Mouse (Mus musculus) heart, embryonic 15.5 days (tissue): ENCODE measurements around the gene Arhgap20. TPM values are rescaled to one million over a fixed set of nuclear protein-coding genes. Genes with fewer than 3 reads are reported as not detected.
A peak's percentile ranks its signal among the peaks of the same experiment; 100 is the strongest.

Source experiments
- ATAC-seq: fragments of 200-750 bp; cut with Nextera tagmentation; replicated peaks from 2 replicates; pipeline ENCODE4 v1.8.0; 2017; ENCODE audit warnings: low read depth, moderate TSS enrichment; ENCODE audit not compliant: insufficient number of reproducible peaks, insufficient read depth, low FRiP score
- H3K27ac ChIP-seq: fragments of 300-500 bp; sonication (generic); 2 replicates; pipeline ENCODE4 v1.5.1; 2015; ENCODE audit warnings: mild to moderate bottlenecking, inconsistent platforms
- H3K27me3 ChIP-seq: fragments of 300-500 bp; sonication (generic); 2 replicates; pipeline ENCODE4 v1.6.1; 2015; ENCODE audit warnings: inconsistent platforms
- H3K36me3 ChIP-seq: fragments of 300-500 bp; sonication (generic); 2 replicates; pipeline ENCODE4 v1.6.1; 2015; ENCODE audit warnings: mild to moderate bottlenecking, inconsistent platforms
- H3K4me1 ChIP-seq: fragments of 300-500 bp; sonication (generic); replicated peaks from 2 replicates; pipeline ENCODE4 v1.6.1; 2015; ENCODE audit warnings: inconsistent platforms
- H3K4me2 ChIP-seq: fragments of 300-500 bp; sonication (generic); 2 replicates; pipeline ENCODE4 v1.6.1; 2015; ENCODE audit warnings: inconsistent platforms, mild to moderate bottlenecking, moderate library complexity
- H3K4me3 ChIP-seq: fragments of 300-500 bp; sonication (generic); 2 replicates; pipeline ENCODE4 v1.5.1; 2015; ENCODE audit warnings: mild to moderate bottlenecking, inconsistent platforms
- H3K9ac ChIP-seq: fragments of 300-500 bp; sonication (generic); 2 replicates; pipeline ENCODE4 v1.6.1; 2015; ENCODE audit warnings: mild to moderate bottlenecking, inconsistent platforms
- H3K9me3 ChIP-seq: fragments of 300-500 bp; sonication (generic); replicated peaks from 2 replicates; pipeline ENCODE4 v1.6.1; 2016; ENCODE audit warnings: inconsistent platforms
- WGBS: fragments of 180-500 bp; shearing (Covaris S2); methylation state at CpG from one replicate; pipeline ENCODE4 v1.1.7; 2015; ENCODE audit warnings: mixed read lengths; 5-methylcytosine and 5-hydroxymethylcytosine counted together
- polyA plus RNA-seq: library from polyadenylated mRNA; unstranded; fragments of >200 nt; fragmentation: Nextera tagmentation; extraction: Ambion mirVana; gene quantifications from 2 replicates; pipeline ENCODE4 v1.2.1, GENCODE M21; 2015

Arhgap20 gene
- polyA plus RNA-seq, 1 experiment from 2014 or later: 1.5 TPM

DNA sequence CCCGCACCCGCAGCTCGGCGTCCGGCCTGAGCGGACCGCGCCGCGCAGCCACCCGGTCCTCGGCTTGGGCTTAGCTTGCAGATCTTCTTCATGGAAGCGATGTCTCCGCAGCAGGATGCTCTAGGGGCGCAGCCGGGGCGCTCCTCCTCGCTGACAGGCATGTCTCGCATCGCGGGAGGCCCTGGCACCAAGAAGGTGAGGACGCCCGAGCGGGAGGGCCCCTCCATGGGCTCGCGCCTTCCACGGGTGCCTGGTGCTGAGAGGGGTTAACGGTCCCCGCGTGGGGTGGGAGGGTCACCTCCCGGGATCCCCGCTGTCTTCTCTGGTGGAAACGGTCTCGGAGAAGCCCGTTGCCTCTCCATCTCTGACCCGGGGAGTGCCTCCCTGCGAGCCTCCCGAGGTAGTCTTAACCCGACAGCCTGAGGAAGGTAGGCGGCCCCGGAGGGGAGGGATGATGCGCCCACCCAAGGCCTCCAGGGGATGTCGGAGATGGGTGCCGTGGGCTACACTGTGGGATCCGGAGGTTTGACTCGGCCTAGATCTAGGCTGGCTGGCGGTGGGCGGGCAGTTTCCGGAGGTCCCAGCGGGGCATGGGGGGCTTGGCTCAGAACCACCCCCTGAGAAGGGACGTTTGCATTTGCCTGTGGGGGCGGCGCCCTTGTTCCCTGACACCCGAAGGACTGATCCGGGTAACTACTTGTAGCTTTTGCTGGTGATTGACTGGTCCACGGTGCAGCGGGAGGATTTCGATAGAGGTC is 459 bp downstream of the Arhgap20 start:
- peak; percentile 2; the same call in 1 of the 2 replicates for ATAC-seq
- Histone ChIP-seq H3K36me3 (no peaks in the 10 kb centered on the region), H3K27me3 (peaks cover 52% of the 10 kb centered on the region), H3K9ac (peak overlapping the region; percentile 56), H3K4me1 (peaks cover 21% of the 10 kb centered on the region), H3K9me3 (no peaks in the 10 kb centered on the region), H3K4me2 (peak overlapping the region; percentile 98), H3K27ac (no peak overlapping the region), H3K4me3 (peak overlapping the region; percentile 67)
- WGBS: under 1% methylated on average over 56 of the region's 58 CpGs

DNA sequence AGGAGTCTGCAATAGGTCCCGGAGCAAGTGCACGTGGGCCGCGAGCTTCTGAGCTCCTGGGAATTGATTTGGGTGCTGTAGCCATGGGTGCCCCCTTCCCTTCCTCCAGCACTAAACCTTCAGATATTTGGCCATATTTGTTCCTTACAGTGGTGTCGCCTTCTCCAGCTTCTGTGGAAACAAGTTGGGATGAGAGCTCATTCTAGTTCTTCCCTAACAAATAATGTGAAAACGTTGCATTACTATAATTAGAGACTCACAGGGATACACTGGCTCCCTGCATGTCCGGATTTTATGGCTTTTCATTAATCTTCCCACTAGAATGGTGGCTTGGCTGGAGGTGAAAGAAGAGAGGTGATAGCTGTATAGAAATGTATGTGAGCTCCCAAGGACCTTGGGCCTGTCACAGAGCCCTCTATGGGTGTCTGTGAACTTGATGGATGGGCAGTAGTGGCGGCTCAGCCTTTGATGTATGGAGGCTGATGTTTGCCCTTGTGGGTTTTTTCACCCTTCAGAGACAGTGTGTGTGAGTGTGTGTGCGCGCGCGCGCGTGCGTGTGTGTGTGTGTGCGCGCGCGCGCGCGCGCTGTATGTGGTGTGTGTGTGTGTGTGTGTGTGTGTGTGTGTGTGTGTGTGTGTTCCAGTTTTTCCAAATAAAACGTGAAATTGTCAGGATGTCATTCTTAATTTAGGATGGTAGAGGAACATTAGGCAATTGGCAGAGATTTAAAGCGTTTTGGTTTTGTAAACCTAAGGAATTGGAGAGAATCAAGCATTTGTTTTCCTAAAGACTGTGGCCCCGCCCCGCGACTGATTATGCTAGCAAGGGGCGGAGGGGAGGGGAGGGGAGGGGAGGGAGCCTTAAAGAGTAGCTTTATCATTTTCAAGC is 1.3 kb downstream of the Arhgap20 start:
- peak overlapping the region; percentile 98 for H3K4me2 ChIP-seq
- no peaks in the 10 kb centered on the region for H3K9me3 ChIP-seq
- 1% methylated on average over 29 of the region's 29 CpGs for WGBS
- peak overlapping the region; percentile 56; the same call in 1 of the 2 replicates for H3K9ac ChIP-seq
- H3K27me3 ChIP-seq: peaks cover 49% of the 10 kb centered on the region
- no peaks in the 10 kb centered on the region for H3K36me3 ChIP-seq
- no peak overlapping the region for H3K27ac ChIP-seq
- peaks cover 21% of the 10 kb centered on the region for H3K4me1 ChIP-seq
- peak overlapping the region; percentile 67 for H3K4me3 ChIP-seq
- ATAC-seq: no peak

DNA sequence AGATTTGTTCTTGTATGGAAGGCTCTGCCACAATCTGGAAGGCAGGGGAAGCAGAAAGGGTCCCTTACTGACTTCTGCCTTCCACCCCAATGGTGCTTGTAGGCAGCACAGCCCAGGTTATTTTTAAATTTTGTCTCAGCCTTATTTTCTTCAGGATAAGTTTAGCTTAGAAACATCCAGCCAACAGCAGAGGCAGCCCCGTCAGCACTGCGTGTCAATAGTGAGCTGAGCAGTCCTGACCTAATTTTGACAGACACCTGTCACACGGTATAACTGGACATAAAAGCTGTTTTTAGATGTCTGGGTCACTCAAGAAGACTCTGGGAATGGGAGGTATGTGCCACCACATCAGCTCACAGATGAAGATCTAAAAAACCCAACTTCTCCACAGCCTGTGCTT is 9.1 kb downstream of the Arhgap20 start:
- H3K36me3 ChIP-seq: no peaks in the 10 kb centered on the region
- ATAC-seq: no peak
- no peaks in the 10 kb centered on the region for H3K9me3 ChIP-seq
- no peaks in the 10 kb centered on the region; the same call in 1 of the 2 replicates for H3K4me1 ChIP-seq
- no peak overlapping the region for H3K9ac ChIP-seq
- no peak overlapping the region for H3K4me2 ChIP-seq
- 63% methylated on average over 3 of the region's 3 CpGs for WGBS
- H3K27me3 ChIP-seq: no peaks in the 10 kb centered on the region
- no peak overlapping the region for H3K4me3 ChIP-seq
- H3K27ac ChIP-seq: no peak overlapping the region

DNA sequence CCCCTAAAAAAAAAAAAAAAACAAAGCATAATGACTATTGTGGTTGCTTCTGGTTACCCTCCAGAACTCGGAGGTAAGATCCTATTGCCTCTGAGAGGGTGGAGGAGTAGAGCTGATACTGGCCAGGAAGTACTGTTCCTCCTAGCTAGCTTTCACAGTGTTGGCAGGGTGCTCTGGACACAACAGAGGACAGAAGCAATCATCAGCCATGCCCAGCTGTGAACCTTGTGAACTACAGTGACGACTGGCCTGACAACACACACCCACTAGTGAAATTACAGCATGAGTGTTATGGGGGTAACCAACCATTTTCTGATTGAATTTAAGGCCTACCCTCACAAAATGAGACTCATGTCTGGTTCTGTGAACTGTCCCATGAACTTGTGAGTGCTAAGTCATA is 11.3 kb downstream of the Arhgap20 start:
- no peaks in the 10 kb centered on the region for H3K27me3 ChIP-seq
- H3K9ac ChIP-seq: no peak overlapping the region
- H3K4me1 ChIP-seq: no peaks in the 10 kb centered on the region; the same call in 1 of the 2 replicates
- ATAC-seq: no peak
- H3K9me3 ChIP-seq: no peaks in the 10 kb centered on the region
- H3K4me3 ChIP-seq: no peak overlapping the region
- WGBS: 54% methylated on average over 2 of the region's 2 CpGs
- H3K4me2 ChIP-seq: no peak overlapping the region
- H3K27ac ChIP-seq: no peak overlapping the region
- no peaks in the 10 kb centered on the region for H3K36me3 ChIP-seq

DNA sequence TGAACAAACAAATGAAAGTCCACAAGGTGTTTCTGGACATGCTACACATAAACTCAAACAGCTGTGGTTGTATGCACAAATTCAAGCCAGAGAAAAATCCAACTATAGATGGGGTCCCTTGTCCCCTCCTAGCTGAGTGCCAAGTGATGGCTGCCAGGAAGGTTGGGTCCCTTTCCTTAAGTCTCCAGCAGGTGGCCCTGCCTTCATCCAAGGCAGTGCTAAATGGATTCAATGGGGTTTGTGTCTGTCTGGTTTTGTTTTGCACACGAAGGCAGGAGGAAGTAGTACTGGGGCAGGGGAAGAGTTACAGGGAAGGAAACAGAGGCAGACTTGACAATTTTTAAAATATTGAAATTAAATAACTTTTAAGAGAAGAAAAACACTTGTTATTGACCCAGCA is 12.0 kb downstream of the Arhgap20 start:
- no peak overlapping the region for H3K9ac ChIP-seq
- no peak for ATAC-seq
- no peak overlapping the region for H3K4me2 ChIP-seq
- no peak overlapping the region for H3K4me3 ChIP-seq
- H3K27me3 ChIP-seq: no peaks in the 10 kb centered on the region
- no peaks in the 10 kb centered on the region; the same call in 1 of the 2 replicates for H3K4me1 ChIP-seq
- H3K27ac ChIP-seq: no peak overlapping the region
- 14% methylated on average over 1 of the region's 1 CpGs for WGBS
- no peaks in the 10 kb centered on the region for H3K9me3 ChIP-seq
- no peaks in the 10 kb centered on the region for H3K36me3 ChIP-seq

DNA sequence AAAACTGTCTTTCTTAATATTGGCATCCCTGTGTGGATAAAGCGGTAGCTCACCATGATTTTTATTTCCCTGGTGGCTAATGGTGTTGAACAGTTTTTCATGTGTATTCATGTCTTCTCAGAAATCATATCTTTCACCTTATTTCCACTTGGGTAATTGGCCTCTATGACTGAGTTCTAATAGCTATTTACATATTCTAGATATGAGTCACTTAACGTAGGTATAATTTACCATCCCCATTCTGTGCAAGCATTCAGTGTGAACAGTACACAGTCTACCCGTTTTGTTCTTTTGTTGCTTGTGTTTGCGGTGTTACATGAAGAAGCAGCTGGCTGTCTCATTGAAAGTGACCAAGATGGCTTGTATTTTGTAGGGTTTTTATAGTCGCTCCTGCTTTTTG is 14.1 kb downstream of the Arhgap20 start:
- Histone ChIP-seq H3K27me3 (no peaks in the 10 kb centered on the region), H3K27ac (no peak overlapping the region), H3K4me1 (no peaks in the 10 kb centered on the region; the same call in 1 of the 2 replicates), H3K9ac (no peak overlapping the region), H3K4me2 (no peak overlapping the region), H3K4me3 (no peak overlapping the region), H3K36me3 (no peaks in the 10 kb centered on the region), H3K9me3 (no peaks in the 10 kb centered on the region)
- 87% methylated on average over 5 of the region's 5 CpGs for WGBS
- no peak for ATAC-seq

DNA sequence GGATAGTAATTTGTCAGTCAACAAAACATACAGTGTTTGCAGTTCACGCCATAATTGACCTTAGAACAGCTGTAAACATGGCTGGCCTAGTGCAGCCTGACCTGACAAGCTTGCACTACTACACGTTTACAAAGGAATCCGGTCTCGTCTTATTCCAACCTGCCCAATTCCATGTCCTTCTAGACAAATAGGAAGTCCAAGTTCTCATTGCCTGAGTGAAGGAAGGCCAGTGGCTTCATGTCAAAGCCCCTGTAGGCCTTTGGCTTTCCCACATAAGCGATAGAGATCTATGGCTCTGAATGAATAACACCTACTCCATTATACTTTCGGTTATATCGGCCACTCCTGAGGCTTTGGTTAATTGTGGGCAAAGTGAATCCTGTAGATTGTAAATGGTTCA is 16.0 kb downstream of the Arhgap20 start:
- no peak overlapping the region for H3K27ac ChIP-seq
- no peaks in the 10 kb centered on the region for H3K4me1 ChIP-seq
- H3K4me3 ChIP-seq: no peak overlapping the region
- 88% methylated on average over 7 of the region's 7 CpGs for WGBS
- H3K4me2 ChIP-seq: no peak overlapping the region
- no peaks in the 10 kb centered on the region for H3K9me3 ChIP-seq
- no peak overlapping the region for H3K9ac ChIP-seq
- no peaks in the 10 kb centered on the region for H3K36me3 ChIP-seq
- no peak for ATAC-seq
- H3K27me3 ChIP-seq: no peaks in the 10 kb centered on the region

DNA sequence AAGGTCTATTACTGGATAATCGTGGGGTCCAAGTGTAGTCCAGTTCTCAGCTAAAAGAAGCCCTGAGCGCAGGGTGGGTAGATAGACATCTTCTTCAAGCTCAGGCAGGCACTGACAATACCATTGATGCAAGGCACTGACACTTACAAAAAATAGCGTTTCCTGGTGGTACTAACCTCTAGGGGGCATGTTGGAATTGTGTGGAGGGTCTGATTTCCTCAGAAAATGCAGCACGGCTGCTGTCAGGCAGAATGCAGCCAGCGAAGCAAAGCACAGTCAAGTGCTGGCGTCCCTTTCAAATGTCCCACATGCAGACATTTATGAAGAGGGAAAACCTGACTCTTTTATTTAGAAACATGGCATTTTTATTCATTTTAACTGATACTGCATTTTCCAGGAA is 22.2 kb downstream of the Arhgap20 start:
- H3K9ac ChIP-seq: no peak overlapping the region
- WGBS: 35% methylated on average over 6 of the region's 6 CpGs
- H3K4me2 ChIP-seq: no peak overlapping the region
- no peaks in the 10 kb centered on the region for H3K4me1 ChIP-seq
- no peaks in the 10 kb centered on the region for H3K36me3 ChIP-seq
- ATAC-seq: no peak
- H3K4me3 ChIP-seq: no peak overlapping the region
- no peak overlapping the region for H3K27ac ChIP-seq
- H3K9me3 ChIP-seq: no peaks in the 10 kb centered on the region
- no peaks in the 10 kb centered on the region for H3K27me3 ChIP-seq

DNA sequence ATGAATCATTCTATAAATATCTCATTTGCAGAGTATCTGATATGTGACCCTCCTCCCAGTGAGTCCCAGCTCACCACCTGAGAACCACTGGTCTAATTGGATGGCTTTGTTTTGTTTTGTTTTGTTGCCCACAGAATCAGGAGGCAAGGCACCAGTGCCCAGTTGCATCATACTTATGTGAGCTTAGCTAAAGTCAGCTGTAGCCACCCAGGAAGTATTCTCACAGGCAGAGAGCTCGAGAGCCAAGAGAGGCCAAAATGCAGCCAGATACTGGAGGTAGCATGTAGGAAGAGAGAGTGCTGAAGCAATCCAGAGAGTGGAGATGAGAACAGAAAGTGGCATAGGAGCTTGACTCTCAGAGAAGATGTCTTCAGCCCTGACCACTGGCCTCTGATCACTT is 23.3 kb downstream of the Arhgap20 start:
- H3K27me3 ChIP-seq: no peaks in the 10 kb centered on the region
- H3K4me3 ChIP-seq: no peak overlapping the region
- ATAC-seq: no peak
- no peak overlapping the region for H3K9ac ChIP-seq
- H3K4me2 ChIP-seq: no peak overlapping the region
- no peaks in the 10 kb centered on the region for H3K9me3 ChIP-seq
- no peaks in the 10 kb centered on the region for H3K36me3 ChIP-seq
- H3K4me1 ChIP-seq: no peaks in the 10 kb centered on the region
- H3K27ac ChIP-seq: no peak overlapping the region
- WGBS: 59% methylated on average over 1 of the region's 1 CpGs

DNA sequence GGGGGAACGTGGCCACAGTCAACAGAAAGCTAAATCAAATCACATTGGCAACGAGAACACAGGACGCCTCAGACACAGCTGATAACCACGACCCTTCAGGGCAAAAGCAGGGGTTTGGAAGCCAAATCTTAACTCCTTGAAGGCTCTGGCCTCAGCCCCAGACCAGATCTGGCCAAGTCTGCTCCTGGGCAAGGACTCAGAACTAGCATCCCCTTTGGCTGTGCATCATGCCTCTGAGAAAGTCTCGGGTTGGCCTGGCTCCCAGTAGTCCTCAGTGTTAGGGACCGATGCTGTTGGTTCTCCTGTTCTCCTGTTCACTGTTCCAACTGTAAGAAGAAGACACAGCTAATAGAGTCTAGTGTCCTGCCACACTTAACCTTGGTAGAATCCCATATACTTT is 30.1 kb downstream of the Arhgap20 start:
- Histone ChIP-seq H3K4me3 (no peak overlapping the region), H3K27me3 (no peaks in the 10 kb centered on the region), H3K9me3 (no peaks in the 10 kb centered on the region), H3K9ac (no peak overlapping the region), H3K4me2 (no peak overlapping the region), H3K36me3 (no peaks in the 10 kb centered on the region), H3K27ac (no peak overlapping the region), H3K4me1 (0 out of 2 replicates have a peak, but pooled peaks cover 2% of the 10 kb centered on the region)
- WGBS: 53% methylated on average over 6 of the region's 6 CpGs
- ATAC-seq: no peak

DNA sequence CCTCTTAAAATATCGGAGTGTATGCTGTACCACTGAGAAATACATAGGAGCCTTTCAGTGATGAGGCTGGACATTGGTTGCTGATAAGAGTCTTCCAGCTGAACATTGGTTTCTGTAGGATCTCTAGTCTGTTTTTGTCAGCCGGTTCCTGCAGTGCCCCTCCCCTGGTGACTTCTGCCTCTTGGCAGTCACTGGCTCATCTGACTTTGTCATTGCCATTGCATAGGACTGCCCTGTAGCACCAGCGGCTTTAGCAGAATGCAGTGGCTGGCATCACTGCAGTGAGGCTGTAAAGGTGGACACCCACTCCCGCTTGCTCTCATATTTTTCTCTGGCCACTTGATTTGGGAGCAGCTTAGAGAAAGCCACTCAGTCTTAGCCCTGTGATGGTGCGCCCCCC is 33.1 kb downstream of the Arhgap20 start:
- Histone ChIP-seq H3K4me1 (0 out of 2 replicates have a peak, but pooled peaks cover 2% of the 10 kb centered on the region), H3K4me3 (no peak overlapping the region), H3K36me3 (no peaks in the 10 kb centered on the region), H3K27me3 (no peaks in the 10 kb centered on the region), H3K4me2 (no peak overlapping the region), H3K9ac (no peak overlapping the region), H3K27ac (no peak overlapping the region), H3K9me3 (no peaks in the 10 kb centered on the region)
- ATAC-seq: no peak
- WGBS: 77% methylated on average over 5 of the region's 5 CpGs
